Mouse (Mus musculus): ENCODE data around the gene Magi3. TPM values are rescaled to one million over a fixed set of nuclear protein-coding genes. Genes with fewer than 3 reads are reported as not detected.

Magi3 gene
- polyA plus RNA-seq, 1 experiment from 2014 or later: 2.0 TPM

GRCm38 (mm10) chr3:104032086-104032485 lies 188.1 kb downstream of the Magi3 start:
- DNase-seq: no peak
- 37% methylated on average over 1 of the region's 1 CpGs for WGBS (ENCODE audit: insufficient replicate concordance)
- H3K4me2 ChIP-seq (ENCODE audit: low read depth, low read length): no peak overlapping the region
- H3K36me3 ChIP-seq (replicated peaks; ENCODE audit: insufficient read depth, low read length): peaks cover 7% of the 10 kb centered on the region; the same call in 1 of the 2 replicates
- no peak overlapping the region for H3K4me3 ChIP-seq (ENCODE audit: low read depth, low read length)
- no peaks in the 10 kb centered on the region for H3K4me1 ChIP-seq (ENCODE audit: insufficient read depth)
- H3K27ac ChIP-seq (ENCODE audit: low read depth): no peak overlapping the region
- H3K9ac ChIP-seq (replicated peaks): no peak overlapping the region
- no peaks in the 10 kb centered on the region for H3K27me3 ChIP-seq (ENCODE audit: insufficient read depth, low read length)
- TF ChIP-seq EP300 (IDR thresholded peaks at IDR 0.05; ENCODE audit: low read depth) (no peak), CTCF (IDR thresholded peaks at IDR 0.05; ENCODE audit: low read depth) (no peak)
- ATAC-seq: no peak
- H3K9me3 ChIP-seq (ENCODE audit: low read length): no peaks in the 10 kb centered on the region

GRCm38 (mm10) chr3:104026938-104027337 lies 193.2 kb downstream of the Magi3 start:
- Histone ChIP-seq H3K36me3 (replicated peaks; ENCODE audit: insufficient read depth, low read length) (peaks cover 9% of the 10 kb centered on the region), H3K27ac (ENCODE audit: low read depth) (no peak overlapping the region), H3K4me1 (ENCODE audit: insufficient read depth) (no peaks in the 10 kb centered on the region), H3K9me3 (ENCODE audit: low read length) (no peaks in the 10 kb centered on the region), H3K9ac (replicated peaks) (no peak overlapping the region), H3K4me3 (ENCODE audit: low read depth, low read length) (no peak overlapping the region), H3K4me2 (ENCODE audit: low read depth, low read length) (no peak overlapping the region), H3K27me3 (ENCODE audit: insufficient read depth, low read length) (no peaks in the 10 kb centered on the region)
- ATAC-seq (no peak), DNase-seq (no peak)
- TF ChIP-seq EP300 (IDR thresholded peaks at IDR 0.05; ENCODE audit: low read depth): no peak
- TF ChIP-seq CTCF (IDR thresholded peaks at IDR 0.05; ENCODE audit: low read depth): no peak
- 58% methylated on average over 3 of the region's 3 CpGs for WGBS (ENCODE audit: insufficient replicate concordance)

- Histone ChIP-seq H3K9ac (replicated peaks) (no peak overlapping the region), H3K9me3 (ENCODE audit: low read length) (no peaks in the 10 kb centered on the region), H3K36me3 (replicated peaks; ENCODE audit: insufficient read depth, low read length) (peaks cover 28% of the 10 kb centered on the region), H3K4me3 (ENCODE audit: low read depth, low read length) (no peak overlapping the region), H3K4me2 (ENCODE audit: low read depth, low read length) (no peak overlapping the region), H3K4me1 (ENCODE audit: insufficient read depth) (no peaks in the 10 kb centered on the region), H3K27ac (ENCODE audit: low read depth) (no peak overlapping the region), H3K27me3 (ENCODE audit: insufficient read depth, low read length) (no peaks in the 10 kb centered on the region)
- 87% methylated on average over 12 of the region's 12 CpGs for WGBS (ENCODE audit: insufficient replicate concordance)
- no peak for DNase-seq
- no peak for ATAC-seq
- TF ChIP-seq EP300 (IDR thresholded peaks at IDR 0.05; ENCODE audit: low read depth): no peak
- TF ChIP-seq CTCF (IDR thresholded peaks at IDR 0.05; ENCODE audit: low read depth): no peak
These were observed 200.1 kb downstream of the Magi3 start for GRCm38 (mm10) chr3:104020101-104020500.

GRCm38 (mm10) chr3:104019453-104019852 lies 200.7 kb downstream of the Magi3 start:
- no peak overlapping the region for H3K4me3 ChIP-seq (ENCODE audit: low read depth, low read length)
- H3K27ac ChIP-seq (ENCODE audit: low read depth): no peak overlapping the region
- TF ChIP-seq CTCF (IDR thresholded peaks at IDR 0.05; ENCODE audit: low read depth) (peak; percentile 35), EP300 (IDR thresholded peaks at IDR 0.05; ENCODE audit: low read depth) (no peak)
- H3K4me1 ChIP-seq (ENCODE audit: insufficient read depth): no peaks in the 10 kb centered on the region
- H3K9me3 ChIP-seq (ENCODE audit: low read length): no peaks in the 10 kb centered on the region
- H3K9ac ChIP-seq (replicated peaks): no peak overlapping the region
- peaks cover 34% of the 10 kb centered on the region for H3K36me3 ChIP-seq (replicated peaks; ENCODE audit: insufficient read depth, low read length)
- H3K4me2 ChIP-seq (ENCODE audit: low read depth, low read length): no peak overlapping the region
- no peak for ATAC-seq
- 59% methylated on average over 4 of the region's 4 CpGs for WGBS (ENCODE audit: insufficient replicate concordance)
- no peaks in the 10 kb centered on the region for H3K27me3 ChIP-seq (ENCODE audit: insufficient read depth, low read length)
- DNase-seq: no peak

GRCm38 (mm10) chr3:104017931-104018330 lies 202.2 kb downstream of the Magi3 start:
- H3K36me3 ChIP-seq (replicated peaks; ENCODE audit: insufficient read depth, low read length): peaks cover 35% of the 10 kb centered on the region
- 82% methylated on average over 3 of the region's 3 CpGs for WGBS (ENCODE audit: insufficient replicate concordance)
- DNase-seq (no peak), ATAC-seq (no peak)
- no peaks in the 10 kb centered on the region for H3K9me3 ChIP-seq (ENCODE audit: low read length)
- no peak overlapping the region for H3K4me2 ChIP-seq (ENCODE audit: low read depth, low read length)
- H3K4me3 ChIP-seq (ENCODE audit: low read depth, low read length): no peak overlapping the region
- H3K9ac ChIP-seq (replicated peaks): no peak overlapping the region
- no peak overlapping the region for H3K27ac ChIP-seq (ENCODE audit: low read depth)
- no peak for TF ChIP-seq CTCF (IDR thresholded peaks at IDR 0.05; ENCODE audit: low read depth)
- no peak for TF ChIP-seq EP300 (IDR thresholded peaks at IDR 0.05; ENCODE audit: low read depth)
- H3K4me1 ChIP-seq (ENCODE audit: insufficient read depth): no peaks in the 10 kb centered on the region
- no peaks in the 10 kb centered on the region for H3K27me3 ChIP-seq (ENCODE audit: insufficient read depth, low read length)

DNA sequence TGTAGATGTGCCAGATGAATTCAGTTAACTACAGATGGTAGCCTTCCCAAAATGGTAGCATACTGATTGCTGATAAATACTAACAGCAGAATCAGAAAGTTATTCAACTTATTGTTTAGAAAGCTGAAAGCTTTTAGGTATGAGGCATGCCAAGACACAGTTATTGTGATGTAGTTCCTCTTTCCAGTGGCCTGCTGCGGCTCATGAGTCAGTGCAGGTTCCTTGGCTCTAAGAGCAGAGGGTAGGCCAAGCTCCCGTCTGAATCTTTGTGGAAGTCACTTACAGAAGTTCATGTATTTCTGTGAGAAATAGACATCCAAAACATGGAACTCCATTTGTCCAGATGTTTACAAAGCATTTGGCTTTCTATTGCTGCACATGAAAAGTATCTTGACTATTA lies 208.2 kb downstream of the Magi3 start:
- peaks cover 24% of the 10 kb centered on the region for H3K36me3 ChIP-seq (replicated peaks; ENCODE audit: insufficient read depth, low read length)
- no peak overlapping the region for H3K9ac ChIP-seq (replicated peaks)
- no peak overlapping the region for H3K27ac ChIP-seq (ENCODE audit: low read depth)
- no peaks in the 10 kb centered on the region for H3K9me3 ChIP-seq (ENCODE audit: low read length)
- no peak for DNase-seq
- no peak overlapping the region for H3K4me2 ChIP-seq (ENCODE audit: low read depth, low read length)
- no peaks in the 10 kb centered on the region for H3K27me3 ChIP-seq (ENCODE audit: insufficient read depth, low read length)
- TF ChIP-seq EP300 (IDR thresholded peaks at IDR 0.05; ENCODE audit: low read depth): no peak
- no peak for TF ChIP-seq CTCF (IDR thresholded peaks at IDR 0.05; ENCODE audit: low read depth)
- ATAC-seq: no peak
- H3K4me3 ChIP-seq (ENCODE audit: low read depth, low read length): no peak overlapping the region
- WGBS (ENCODE audit: insufficient replicate concordance): 51% methylated on average over 2 of the region's 2 CpGs
- H3K4me1 ChIP-seq (ENCODE audit: insufficient read depth): no peaks in the 10 kb centered on the region

Data from liver, postnatal 0 days (tissue).